Mouse (Mus musculus) neural tube, embryonic 12.5 days (tissue): ENCODE data around the gene Pnkd. TPM values are rescaled to one million over a fixed set of nuclear protein-coding genes. Genes with fewer than 3 reads are reported as not detected.
"Not testable (repeated sequence)": the region's sequence is repeated elsewhere in the genome, so short reads cannot be mapped to it uniquely, and the experiment has no call there.

Source experiments
- ATAC-seq: fragments of 200-750 bp; cut with Nextera tagmentation; 2 replicates; pipeline ENCODE4 v1.8.0; 2017; ENCODE audit warnings: low read depth, mild to moderate bottlenecking, moderate TSS enrichment, moderate library complexity; ENCODE audit not compliant: low FRiP score
- H3K27ac ChIP-seq: fragments of 300-500 bp; sonication (generic); 2 replicates; pipeline ENCODE4 v1.5.1; 2016
- H3K27me3 ChIP-seq: fragments of 300-500 bp; sonication (generic); replicated peaks from 2 replicates; pipeline ENCODE4 v1.6.1; 2016; ENCODE audit warnings: mild to moderate bottlenecking
- H3K36me3 ChIP-seq: fragments of 300-500 bp; sonication (generic); 2 replicates; pipeline ENCODE4 v1.6.1; 2016; ENCODE audit warnings: mild to moderate bottlenecking
- H3K4me1 ChIP-seq: fragments of 300-500 bp; sonication (generic); 2 replicates; pipeline ENCODE4 v1.6.1; 2016
- H3K4me2 ChIP-seq: fragments of 300-500 bp; sonication (generic); replicated peaks from 2 replicates; pipeline ENCODE4 v1.6.1; 2016; ENCODE audit warnings: mild to moderate bottlenecking
- H3K4me3 ChIP-seq: fragments of 300-500 bp; sonication (generic); 2 replicates; pipeline ENCODE4 v1.5.1; 2016
- H3K9ac ChIP-seq: fragments of 300-500 bp; sonication (generic); 2 replicates; pipeline ENCODE4 v1.6.1; 2016; ENCODE audit warnings: mild to moderate bottlenecking
- H3K9me3 ChIP-seq: fragments of 300-500 bp; sonication (generic); 2 replicates; pipeline ENCODE4 v1.6.1; 2016; ENCODE audit warnings: mild to moderate bottlenecking
- WGBS: fragments of 180-500 bp; shearing (Covaris S2); methylation state at CpG from one replicate; pipeline ENCODE4 v1.1.7; 2016; 5-methylcytosine and 5-hydroxymethylcytosine counted together
- polyA plus RNA-seq: library from polyadenylated mRNA; unstranded; fragments of >200 nt; fragmentation: Nextera tagmentation; extraction: Ambion mirVana; gene quantifications from 2 replicates; pipeline ENCODE4 v1.2.1, GENCODE M21; 2016

Gene Pnkd
- polyA plus RNA-seq, 1 experiment from 2014 or later, result 104 TPM

- H3K36me3 ChIP-seq, result peaks cover 19% of the 10 kb centered on the region; the same call in 1 of the 2 replicates
- H3K9ac ChIP-seq, result peak within 1 kb of the TSS; percentile 87
- H3K27ac ChIP-seq, result peak within 1 kb of the TSS; percentile 68; the same call in 1 of the 2 replicates
- peak; percentile 77 for ATAC-seq
- 3% methylated on average over 51 of the region's 51 CpGs for WGBS
- peak within 1 kb of the TSS; percentile 82 for H3K4me2 ChIP-seq
- H3K4me3 ChIP-seq, result peak within 1 kb of the TSS; percentile 86
- H3K4me1 ChIP-seq, result peaks cover 26% of the 10 kb centered on the region
- no peaks in the 10 kb centered on the region for H3K9me3 ChIP-seq
- peaks cover 6% of the 10 kb centered on the region for H3K27me3 ChIP-seq
Measured at GRCm38 (mm10) chr1:74390924-74391748, 106.4 kb downstream of the Pnkd start, which contains the start of gene Ctdsp1. Gene Ctdsp1, plus strand, starts transcription at chr1:74391509.

GRCm38 (mm10) chr1:74391844-74392441 is 107.2 kb downstream of the Pnkd start:
- H3K4me2 ChIP-seq, result peak overlapping the region; percentile 82
- H3K4me1 ChIP-seq, result peaks cover 26% of the 10 kb centered on the region
- WGBS, result under 1% methylated on average over 63 of the region's 63 CpGs
- ATAC-seq, result peak; percentile 58
- H3K27ac ChIP-seq, result peak overlapping the region; percentile 68; the same call in 1 of the 2 replicates
- H3K27me3 ChIP-seq, result peaks cover 6% of the 10 kb centered on the region
- peak overlapping the region; percentile 86 for H3K4me3 ChIP-seq
- no peaks in the 10 kb centered on the region for H3K9me3 ChIP-seq
- peaks cover 19% of the 10 kb centered on the region; the same call in 1 of the 2 replicates for H3K36me3 ChIP-seq
- peak overlapping the region; percentile 87 for H3K9ac ChIP-seq

GRCm38 (mm10) chr1:74392446-74392994 is 107.8 kb downstream of the Pnkd start:
- Histone ChIP-seq H3K9me3 (no peaks in the 10 kb centered on the region), H3K9ac (peak overlapping the region; percentile 87), H3K4me2 (peak overlapping the region; percentile 82), H3K27me3 (peaks cover 6% of the 10 kb centered on the region), H3K4me1 (peaks cover 26% of the 10 kb centered on the region), H3K27ac (no peak overlapping the region), H3K36me3 (peaks cover 19% of the 10 kb centered on the region; the same call in 1 of the 2 replicates), H3K4me3 (peak overlapping the region; percentile 86)
- peak; percentile 21; the same call in 1 of the 2 replicates for ATAC-seq
- 3% methylated on average over 16 of the region's 16 CpGs for WGBS

DNA sequence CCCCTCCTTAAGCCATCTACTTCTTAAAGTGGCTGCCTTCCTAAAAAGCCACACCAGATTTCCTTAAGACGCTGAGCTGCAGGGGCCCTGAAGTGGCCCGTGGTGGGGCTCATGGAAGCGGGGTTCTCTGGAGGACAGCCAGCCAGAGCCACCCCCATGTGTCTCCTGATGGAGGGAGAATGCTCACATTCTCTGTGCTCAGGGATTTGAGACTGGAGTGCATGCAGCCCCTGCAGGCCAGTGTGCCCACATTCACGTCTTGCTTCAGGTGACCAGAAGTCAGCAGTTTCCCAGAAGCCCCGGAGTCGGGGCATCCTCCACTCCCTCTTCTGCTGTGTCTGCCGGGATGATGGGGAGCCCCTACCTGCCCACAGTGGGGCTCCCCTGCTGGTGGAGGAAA is 108.3 kb downstream of the Pnkd start:
- Histone ChIP-seq H3K9me3 (no peaks in the 10 kb centered on the region), H3K27ac (no peak overlapping the region), H3K9ac (peak overlapping the region; percentile 87; the same call in 1 of the 2 replicates), H3K36me3 (peaks cover 19% of the 10 kb centered on the region; the same call in 1 of the 2 replicates), H3K4me3 (peak overlapping the region; percentile 86; the same call in 1 of the 2 replicates), H3K27me3 (peaks cover 6% of the 10 kb centered on the region), H3K4me2 (peak overlapping the region; percentile 82), H3K4me1 (peaks cover 26% of the 10 kb centered on the region)
- 48% methylated on average over 7 of the region's 7 CpGs for WGBS
- no peak for ATAC-seq

- peaks cover 26% of the 10 kb centered on the region for H3K4me1 ChIP-seq
- H3K27ac ChIP-seq, result no peak overlapping the region
- H3K27me3 ChIP-seq, result peaks cover 6% of the 10 kb centered on the region
- no peaks in the 10 kb centered on the region for H3K9me3 ChIP-seq
- H3K4me2 ChIP-seq, result no peak overlapping the region
- no peak for ATAC-seq
- peaks cover 19% of the 10 kb centered on the region; the same call in 1 of the 2 replicates for H3K36me3 ChIP-seq
- H3K9ac ChIP-seq, result no peak overlapping the region
- WGBS, result 91% methylated on average over 9 of the region's 9 CpGs
- H3K4me3 ChIP-seq, result no peak overlapping the region
Measured at GRCm38 (mm10) chr1:74393697-74394096, 109.0 kb downstream of the Pnkd start.

- Histone ChIP-seq H3K9ac (no peak overlapping the region), H3K36me3 (peaks cover 19% of the 10 kb centered on the region; the same call in 1 of the 2 replicates), H3K4me2 (no peak overlapping the region), H3K9me3 (no peaks in the 10 kb centered on the region), H3K27ac (no peak overlapping the region), H3K4me1 (peaks cover 26% of the 10 kb centered on the region), H3K4me3 (no peak overlapping the region), H3K27me3 (peaks cover 6% of the 10 kb centered on the region)
- ATAC-seq, result no peak
- WGBS, result 96% methylated on average over 9 of the region's 9 CpGs
Measured at GRCm38 (mm10) chr1:74394311-74394710, 109.6 kb downstream of the Pnkd start.

- peaks cover 19% of the 10 kb centered on the region; the same call in 1 of the 2 replicates for H3K36me3 ChIP-seq
- H3K4me3 ChIP-seq, result no peak overlapping the region
- H3K9me3 ChIP-seq, result no peaks in the 10 kb centered on the region
- ATAC-seq, result no peak
- WGBS, result 92% methylated on average over 15 of the region's 15 CpGs
- no peak overlapping the region for H3K27ac ChIP-seq
- H3K9ac ChIP-seq, result no peak overlapping the region
- no peak overlapping the region for H3K4me2 ChIP-seq
- peaks cover 23% of the 10 kb centered on the region for H3K4me1 ChIP-seq
- peaks cover under 1% of the 10 kb centered on the region; the same call in 1 of the 2 replicates for H3K27me3 ChIP-seq
Measured at GRCm38 (mm10) chr1:74394858-74395257, 110.1 kb downstream of the Pnkd start.

DNA sequence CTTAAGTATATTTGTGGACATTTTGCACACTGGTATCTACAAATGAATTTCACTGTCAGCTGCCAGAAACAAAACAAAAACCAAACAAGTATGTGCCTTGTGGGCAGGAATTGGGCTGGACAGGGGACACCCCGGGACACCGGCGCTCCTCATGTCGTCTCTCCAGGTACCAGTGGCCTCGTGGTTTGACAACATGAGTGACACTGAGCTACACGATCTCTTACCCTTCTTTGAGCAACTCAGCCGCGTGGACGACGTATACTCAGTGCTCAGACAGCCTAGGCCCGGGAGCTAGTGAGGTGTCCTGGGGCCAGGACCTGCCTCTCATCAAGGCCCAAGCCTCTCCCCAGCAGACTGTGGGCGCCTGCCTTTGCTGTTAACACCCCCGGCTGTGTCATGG is 110.6 kb downstream of the Pnkd start:
- no peak overlapping the region for H3K4me3 ChIP-seq
- H3K4me2 ChIP-seq, result no peak overlapping the region
- H3K27me3 ChIP-seq, result no peaks in the 10 kb centered on the region
- no peak overlapping the region for H3K9ac ChIP-seq
- no peak overlapping the region for H3K27ac ChIP-seq
- H3K36me3 ChIP-seq, result peaks cover 19% of the 10 kb centered on the region; the same call in 1 of the 2 replicates
- peaks cover 18% of the 10 kb centered on the region for H3K4me1 ChIP-seq
- no peak for ATAC-seq
- H3K9me3 ChIP-seq, result no peaks in the 10 kb centered on the region
- WGBS, result 91% methylated on average over 13 of the region's 13 CpGs

- WGBS, result 6% methylated on average over 12 of the region's 12 CpGs
- peaks cover 19% of the 10 kb centered on the region; the same call in 1 of the 2 replicates for H3K36me3 ChIP-seq
- not testable (repeated sequence) for H3K27me3 ChIP-seq, H3K27ac ChIP-seq, H3K9me3 ChIP-seq, ATAC-seq
- H3K4me2 ChIP-seq, result peak overlapping the region; percentile 63
- H3K9ac ChIP-seq, result peak overlapping the region; percentile 27; the same call in 1 of the 2 replicates
- H3K4me3 ChIP-seq, result peak overlapping the region; percentile 42
- H3K4me1 ChIP-seq, result peaks cover 16% of the 10 kb centered on the region
Measured at GRCm38 (mm10) chr1:74396456-74397222, 111.9 kb downstream of the Pnkd start.

GRCm38 (mm10) chr1:74397268-74397918 is 112.7 kb downstream of the Pnkd start:
- peak overlapping the region; percentile 42 for H3K4me3 ChIP-seq
- H3K9ac ChIP-seq, result peak overlapping the region; percentile 27
- no peaks in the 10 kb centered on the region for H3K27me3 ChIP-seq
- H3K27ac ChIP-seq, result no peak overlapping the region
- peak overlapping the region; percentile 63 for H3K4me2 ChIP-seq
- WGBS, result under 1% methylated on average over 41 of the region's 41 CpGs
- peaks cover 19% of the 10 kb centered on the region; the same call in 1 of the 2 replicates for H3K36me3 ChIP-seq
- no peaks in the 10 kb centered on the region for H3K9me3 ChIP-seq
- ATAC-seq, result peak; percentile 88
- peaks cover 12% of the 10 kb centered on the region for H3K4me1 ChIP-seq

DNA sequence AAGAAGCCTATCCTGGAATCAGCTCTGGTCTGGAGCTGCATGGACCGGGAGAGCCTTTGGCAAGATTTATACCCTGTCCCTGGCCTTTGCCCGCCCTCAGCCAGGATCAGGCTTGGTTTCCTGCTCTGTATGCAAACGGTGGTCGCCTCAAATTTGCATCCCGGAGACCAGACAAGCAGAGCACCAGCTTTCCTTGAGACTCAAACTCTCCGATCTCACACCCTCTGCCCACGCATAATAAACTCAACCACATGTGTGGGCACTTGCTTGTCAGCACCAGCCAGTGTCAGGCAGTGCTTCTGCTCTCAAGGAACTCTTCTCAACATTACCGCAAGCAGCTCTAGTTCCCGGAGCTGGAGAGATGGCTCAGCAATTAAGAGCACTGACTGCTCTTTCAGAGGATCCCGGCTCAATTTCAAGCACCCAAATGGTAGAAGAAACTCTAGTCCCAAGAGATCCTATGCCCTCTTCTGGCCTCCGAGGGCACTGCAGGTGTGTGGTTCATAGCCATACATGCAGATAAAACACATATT is 113.3 kb downstream of the Pnkd start:
- H3K9me3 ChIP-seq, result no peaks in the 10 kb centered on the region
- no peak for ATAC-seq
- H3K4me2 ChIP-seq, result peak overlapping the region; percentile 63
- peaks cover 6% of the 10 kb centered on the region for H3K4me1 ChIP-seq
- 4% methylated on average over 11 of the region's 11 CpGs for WGBS
- peaks cover 19% of the 10 kb centered on the region; the same call in 1 of the 2 replicates for H3K36me3 ChIP-seq
- H3K27me3 ChIP-seq, result no peaks in the 10 kb centered on the region
- no peak overlapping the region for H3K27ac ChIP-seq
- peak overlapping the region; percentile 27; the same call in 1 of the 2 replicates for H3K9ac ChIP-seq
- peak overlapping the region; percentile 42 for H3K4me3 ChIP-seq
